Mouse (Mus musculus) gastrocnemius, adult 18-20 months (tissue): ENCODE measurements around the gene Kcnc4. TPM values are rescaled to one million over a fixed set of nuclear protein-coding genes. Genes with fewer than 3 reads are reported as not detected.
A peak's percentile ranks its signal among the peaks of the same experiment; 100 is the strongest.

Experiments
- DNase-seq: peaks from one replicate; pipeline ENCODE4 v3.0.0; 2021; ENCODE audit warnings: low spot score
- total RNA-seq, 2 experiments: library from RNA; stranded (reverse); gene quantifications; 2 replicates each; pipeline ENCODE4 v1.2.3; 2021

Gene Kcnc4
- total RNA-seq, 2 experiments from 2014 or later, result 53.1 to 95.8 TPM

DNA sequence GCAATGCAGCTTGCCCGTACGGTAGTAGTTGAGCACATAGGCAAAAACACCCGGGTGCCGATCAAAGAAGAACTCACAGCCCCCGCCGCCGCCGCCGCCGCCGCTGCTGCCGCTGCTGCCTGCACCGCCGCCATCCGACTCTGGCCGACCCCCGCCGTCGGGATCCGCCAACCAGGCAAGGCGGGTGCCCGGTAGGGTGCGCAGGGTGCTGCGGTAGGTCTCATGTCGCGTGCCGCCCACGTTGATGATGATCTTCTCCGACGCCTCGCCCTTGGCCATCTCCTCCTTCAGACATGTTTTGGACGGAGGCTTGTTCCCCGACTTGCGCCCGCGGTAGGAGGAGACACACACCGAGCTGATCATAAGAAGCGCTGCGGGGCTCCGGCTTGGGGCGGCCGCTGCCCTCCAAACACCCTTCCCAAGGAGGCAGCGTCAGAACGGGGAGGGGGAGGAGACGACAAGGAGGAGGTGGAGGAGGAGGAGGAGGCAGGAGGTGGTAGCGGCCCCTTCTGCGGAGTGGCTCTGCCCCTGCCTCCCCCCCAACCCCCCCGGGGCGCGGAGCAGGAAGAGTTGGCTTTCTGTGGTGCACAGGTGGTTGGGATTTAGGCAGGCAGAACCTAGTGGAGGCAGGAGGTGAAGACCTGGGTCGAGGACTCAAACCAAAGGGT is 690 bp downstream of the Kcnc4 start:
- DNase-seq, result no peak

GRCm38 (mm10) chr3:107458104-107458503 is 1.2 kb downstream of the Kcnc4 start:
- no peak for DNase-seq

- DNase-seq, result no peak
Observed at GRCm38 (mm10) chr3:107454280-107454679, 5.1 kb downstream of the Kcnc4 start.

DNA sequence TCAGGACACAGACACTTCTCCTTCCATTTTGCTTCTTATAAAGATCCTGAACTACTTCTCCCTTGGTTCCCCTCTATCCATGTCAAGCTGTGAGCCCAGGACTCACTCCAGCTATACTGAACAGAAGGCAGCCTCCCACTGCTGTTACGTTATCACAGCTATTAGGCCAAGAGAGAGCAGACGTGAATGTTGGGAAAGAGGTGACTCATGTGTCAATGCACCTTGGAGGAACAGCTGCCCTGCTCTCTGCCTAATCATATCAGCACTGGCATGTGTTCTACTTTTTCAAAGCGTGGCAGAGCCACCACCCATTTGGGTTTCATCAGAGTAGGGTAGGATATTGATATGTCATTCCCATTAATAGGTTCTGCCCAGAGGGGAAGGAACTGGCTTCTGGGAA is 12.5 kb downstream of the Kcnc4 start:
- no peak for DNase-seq

DNA sequence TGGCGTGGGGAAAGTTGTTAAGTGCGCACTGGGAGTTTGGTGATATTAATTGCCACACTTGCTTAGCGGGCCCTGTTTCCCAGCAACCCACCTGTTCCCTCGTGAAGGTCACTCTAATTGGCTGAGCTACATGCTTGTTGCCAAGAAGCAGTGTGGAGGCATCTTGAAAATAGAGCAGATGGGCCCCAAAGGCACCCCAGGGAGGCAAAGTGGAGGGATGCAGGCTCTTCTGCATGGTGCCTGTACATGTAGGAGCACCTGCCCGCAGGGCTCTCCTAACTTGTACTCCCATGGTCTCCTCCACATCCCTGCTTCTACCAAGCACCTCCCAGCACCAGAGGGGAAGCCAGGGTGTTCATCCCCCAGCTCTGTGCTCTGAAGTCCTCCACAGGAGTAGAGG is 15.5 kb downstream of the Kcnc4 start:
- no peak for DNase-seq

- no peak for DNase-seq
Observed at GRCm38 (mm10) chr3:107442191-107442590, 17.2 kb downstream of the Kcnc4 start.

DNA sequence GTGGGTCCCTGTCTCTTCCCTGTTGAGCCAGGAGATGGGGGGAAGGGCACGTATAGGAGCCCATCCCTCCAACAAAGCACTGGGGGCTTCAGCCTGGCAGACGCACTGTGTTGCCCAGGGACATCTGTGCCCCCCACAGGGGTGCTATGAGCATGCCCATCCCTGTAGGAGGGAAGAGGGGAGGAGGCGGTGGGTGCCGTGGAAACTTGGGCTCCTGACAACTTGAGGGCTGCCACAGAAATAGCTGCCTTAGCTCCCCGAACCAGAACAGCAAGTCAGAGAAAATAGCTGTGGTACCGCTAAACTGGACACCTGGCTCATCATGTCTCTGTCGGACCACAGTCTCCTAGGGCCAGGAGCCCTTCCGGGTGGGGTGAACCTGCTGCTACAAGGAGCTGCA is 18.0 kb downstream of the Kcnc4 start:
- DNase-seq, result no peak

GRCm38 (mm10) chr3:107439280-107439679 is 20.1 kb downstream of the Kcnc4 start:
- no peak for DNase-seq

- no peak for DNase-seq
Observed at GRCm38 (mm10) chr3:107437666-107438065, 21.7 kb downstream of the Kcnc4 start.

GRCm38 (mm10) chr3:107436434-107436833 is 22.9 kb downstream of the Kcnc4 start:
- DNase-seq, result no peak

DNA sequence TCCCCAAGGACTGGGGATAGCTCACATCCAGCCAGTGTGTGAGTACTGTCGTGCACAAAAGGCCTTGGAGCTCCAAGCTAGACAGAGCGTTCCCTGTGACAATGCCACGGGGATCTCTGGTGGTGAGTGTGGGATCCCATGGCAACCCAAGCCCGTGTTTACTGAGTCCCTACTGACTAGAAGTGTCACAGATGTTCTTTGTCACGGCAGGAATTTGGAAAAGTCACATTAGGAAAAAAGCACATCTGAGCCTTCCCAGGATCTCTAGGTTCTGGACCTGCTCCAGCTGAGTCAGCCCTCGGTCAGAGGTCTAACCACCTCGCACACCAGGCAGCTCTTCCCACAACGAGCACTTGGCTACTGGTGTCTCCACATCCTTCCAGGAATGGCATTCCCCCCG is 25.7 kb downstream of the Kcnc4 start:
- DNase-seq, result no peak

- DNase-seq, result no peak
Observed at GRCm38 (mm10) chr3:107431268-107431667, 28.1 kb downstream of the Kcnc4 start.

- DNase-seq, result no peak
Observed at GRCm38 (mm10) chr3:107424258-107425041, 34.9 kb downstream of the Kcnc4 start.

DNA sequence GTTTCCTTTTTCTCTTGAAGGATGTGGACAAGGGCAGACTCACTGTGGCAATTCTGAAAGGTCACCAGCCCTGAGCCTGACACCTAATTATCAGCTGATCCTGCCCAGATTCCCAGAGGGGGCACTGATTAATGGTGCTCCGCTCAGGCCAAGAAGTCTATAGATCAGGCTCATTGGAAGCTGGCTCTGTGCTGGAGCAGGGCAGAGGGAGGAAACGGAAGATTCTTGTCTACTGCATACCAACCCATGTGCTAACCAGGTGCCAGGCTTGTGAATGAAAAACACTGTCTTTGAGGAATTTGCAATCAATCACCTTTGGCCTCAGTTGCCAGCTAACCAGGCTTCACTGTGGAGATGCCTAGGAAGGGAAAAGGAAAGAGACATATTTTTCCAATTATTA is 39.2 kb downstream of the Kcnc4 start:
- no peak for DNase-seq

GRCm38 (mm10) chr3:107417287-107417644 is 42.1 kb downstream of the Kcnc4 start:
- no peak for DNase-seq

DNA sequence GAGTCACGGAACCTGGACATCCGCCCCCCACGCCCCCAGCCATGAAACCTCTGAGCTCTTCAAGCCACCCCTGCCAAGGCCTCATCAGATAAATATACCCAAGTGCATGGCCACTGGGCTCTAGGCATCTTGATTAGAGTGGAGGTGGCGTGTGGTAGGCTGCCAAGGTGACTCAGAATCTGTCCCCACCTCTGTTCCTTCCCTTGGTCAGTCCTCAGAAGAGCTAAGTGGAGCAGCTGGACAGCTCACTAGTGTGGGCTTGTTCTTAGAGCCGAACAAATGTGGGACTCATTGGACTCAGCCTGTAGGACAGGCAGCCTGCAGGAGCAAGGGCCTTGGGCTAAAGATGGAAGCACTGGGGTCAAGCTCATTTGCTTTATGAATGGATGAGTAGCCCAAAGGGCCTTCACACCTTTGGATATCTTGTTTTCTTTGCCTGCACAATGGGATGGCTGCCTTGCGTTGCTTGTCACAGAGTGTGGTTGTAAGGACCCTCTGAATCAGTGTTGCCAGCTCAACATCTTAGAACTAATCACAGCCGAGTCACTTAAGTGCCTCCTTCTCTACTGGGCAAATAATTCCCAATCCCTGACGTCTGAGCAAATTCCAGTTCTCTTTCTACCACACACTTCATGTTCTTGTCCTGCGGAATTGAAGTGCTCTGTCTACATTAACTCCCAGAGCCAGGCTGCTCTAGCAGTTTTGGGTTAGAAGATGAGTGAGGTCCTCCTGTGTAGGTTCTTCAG is 42.6 kb downstream of the Kcnc4 start:
- DNase-seq, result no peak

GRCm38 (mm10) chr3:107413093-107413492 is 46.3 kb downstream of the Kcnc4 start:
- DNase-seq, result no peak

DNA sequence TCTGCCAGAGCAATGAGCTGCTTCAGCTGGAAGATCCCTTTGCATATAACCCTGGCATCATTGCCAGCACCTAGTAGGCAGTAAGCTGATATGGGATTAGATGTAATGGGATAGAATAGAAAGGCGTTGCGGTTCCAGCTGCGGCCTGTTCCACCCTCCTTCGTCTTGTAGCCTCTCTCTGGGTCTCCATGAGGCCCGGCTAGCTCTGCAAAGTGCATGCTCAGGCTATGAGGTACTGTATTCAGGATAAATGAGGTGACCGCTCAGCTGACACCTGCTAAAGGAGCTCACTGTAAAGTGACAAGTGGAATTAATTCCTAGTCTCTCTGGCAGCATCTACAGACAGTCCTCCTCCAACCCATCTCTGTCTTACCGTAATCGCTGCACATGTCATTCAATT is 46.8 kb downstream of the Kcnc4 start:
- peak; percentile 32 for DNase-seq

DNA sequence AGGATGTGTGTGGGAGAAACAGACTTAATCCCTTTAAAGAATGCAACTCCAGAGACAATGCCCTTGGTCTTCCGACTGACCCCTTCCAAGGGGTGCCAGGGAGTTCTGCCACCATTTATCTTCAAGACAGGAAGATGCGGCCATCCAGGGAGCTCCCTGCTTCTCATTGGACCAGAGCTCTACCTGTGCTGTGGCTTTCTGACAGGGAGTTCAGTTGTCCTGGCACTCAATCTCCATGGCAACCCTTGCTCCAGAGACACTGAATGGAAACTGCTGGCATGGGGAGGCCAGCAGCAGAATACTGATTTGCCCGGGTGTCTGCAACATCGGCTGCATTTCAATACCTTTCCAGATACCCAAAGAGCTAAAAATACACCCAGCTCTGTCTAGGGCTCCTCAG is 47.7 kb downstream of the Kcnc4 start:
- DNase-seq, result peak; percentile 4

GRCm38 (mm10) chr3:107401401-107401800 is 58.0 kb downstream of the Kcnc4 start:
- DNase-seq, result no peak

DNA sequence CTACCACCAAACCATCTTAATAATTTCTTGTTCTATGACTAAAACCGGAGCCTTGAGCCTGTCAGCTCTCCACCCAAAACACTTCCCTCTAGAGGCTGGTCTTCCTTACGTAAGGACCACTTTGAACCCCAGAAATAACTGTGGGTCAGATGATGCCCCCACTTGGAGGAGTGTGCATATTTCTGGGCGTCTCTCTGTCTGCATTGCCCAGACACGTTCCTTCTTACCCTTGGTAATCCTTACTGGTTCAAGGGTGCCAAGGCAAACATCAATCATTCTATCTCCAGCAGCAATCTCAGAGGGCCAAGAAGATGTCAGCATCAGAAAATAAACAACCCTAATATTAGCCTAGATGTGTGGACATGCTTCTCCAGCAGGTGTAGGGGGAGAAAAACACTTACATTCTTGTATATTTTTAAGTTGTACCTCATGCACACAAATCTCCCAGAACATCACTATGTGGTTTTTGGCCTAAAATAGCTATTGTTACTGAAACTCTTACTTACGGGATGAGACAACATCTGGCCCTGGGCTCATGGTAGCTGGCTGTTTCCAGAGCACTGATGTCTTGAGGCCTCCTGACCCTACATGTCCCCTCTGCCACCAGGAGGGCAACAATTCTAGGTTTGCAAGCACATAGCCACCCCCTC is 59.2 kb downstream of the Kcnc4 start:
- DNase-seq, result peak; percentile 78

GRCm38 (mm10) chr3:107391198-107391597 is 68.2 kb downstream of the Kcnc4 start:
- no peak for DNase-seq
